Mouse (Mus musculus) forebrain, embryonic 16.5 days (tissue): ENCODE measurements at regions not wholly inside any gene's neighbourhood (a gene's known extent, or its start where the extent isn't known, plus 50 kb on each side); places are given as distances from the start of the nearest gene placed in this dataset.

Experiments used
- ATAC-seq: fragments of 200-750 bp; cut with Nextera tagmentation; 2 replicates; pipeline ENCODE4 v1.8.0; 2017; ENCODE audit warnings: mild to moderate bottlenecking, moderate library complexity
- H3K27ac ChIP-seq: fragments of 300-500 bp; sonication (generic); 2 replicates; pipeline ENCODE4 v1.5.1; 2014; ENCODE audit warnings: low read length, control low read depth
- H3K27me3 ChIP-seq: fragments of 300-500 bp; sonication (generic); replicated peaks from 2 replicates; pipeline ENCODE4 v1.6.1; 2014; ENCODE audit warnings: low read length; ENCODE audit not compliant: control insufficient read depth, insufficient read depth
- H3K36me3 ChIP-seq: fragments of 300-500 bp; sonication (generic); 2 replicates; pipeline ENCODE4 v1.6.1; 2014; ENCODE audit not compliant: control insufficient read depth, insufficient read depth
- H3K4me1 ChIP-seq: fragments of 300-500 bp; sonication (generic); replicated peaks from 2 replicates; pipeline ENCODE4 v1.6.1; 2014; ENCODE audit warnings: low read length; ENCODE audit not compliant: control insufficient read depth, insufficient read depth
- H3K4me2 ChIP-seq: fragments of 300-500 bp; sonication (generic); 2 replicates; pipeline ENCODE4 v1.6.1; 2014; ENCODE audit warnings: mild to moderate bottlenecking, low read length, control low read depth
- H3K4me3 ChIP-seq: fragments of 300-500 bp; sonication (generic); replicated peaks from 2 replicates; pipeline ENCODE4 v1.5.1; 2014; ENCODE audit warnings: mild to moderate bottlenecking, low read length, control low read depth
- H3K9ac ChIP-seq: fragments of 300-500 bp; sonication (generic); replicated peaks from 2 replicates; pipeline ENCODE4 v1.6.1; 2014; ENCODE audit warnings: low read depth, low read length, control low read depth
- H3K9me3 ChIP-seq: fragments of 300-500 bp; sonication (generic); 2 replicates; pipeline ENCODE4 v1.6.1; 2016; ENCODE audit warnings: low read length; ENCODE audit not compliant: control insufficient read depth
- WGBS: fragments of 180-500 bp; shearing (Covaris S2); extraction: QIAGEN DNeasy Blood & Tissue Kit; methylation state at CpG from one replicate; pipeline ENCODE4 v1.1.7; 2014; 5-methylcytosine and 5-hydroxymethylcytosine counted together

DNA sequence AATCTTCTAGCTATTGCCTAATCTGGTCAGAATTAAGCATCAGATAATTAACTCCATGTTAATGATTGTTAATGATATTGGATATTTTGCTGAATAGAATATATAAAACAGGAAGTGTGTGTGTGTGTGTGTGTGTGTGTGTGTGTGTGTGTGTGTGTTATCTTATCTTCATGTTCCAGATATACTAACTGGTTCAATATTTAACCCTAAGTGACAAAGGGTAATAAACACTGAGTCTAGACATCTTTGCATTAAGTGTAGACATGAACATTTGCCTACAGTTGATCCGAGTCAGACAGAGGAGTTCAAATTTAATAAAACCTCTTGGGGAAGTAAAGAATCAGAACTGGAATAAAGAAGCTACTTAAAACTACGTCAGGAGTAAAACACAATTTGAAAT, 161.6 kb downstream of the Fsip2 start:
- no peak overlapping the region for H3K9ac ChIP-seq
- no peak overlapping the region for H3K27ac ChIP-seq
- H3K36me3 ChIP-seq = no peaks in the 10 kb centered on the region
- H3K4me1 ChIP-seq = no peaks in the 10 kb centered on the region
- H3K27me3 ChIP-seq = no peaks in the 10 kb centered on the region
- ATAC-seq = no peak
- no peaks in the 10 kb centered on the region for H3K9me3 ChIP-seq
- H3K4me3 ChIP-seq = no peak overlapping the region
- 85% methylated on average over 2 of the region's 2 CpGs for WGBS
- H3K4me2 ChIP-seq = no peak overlapping the region

DNA sequence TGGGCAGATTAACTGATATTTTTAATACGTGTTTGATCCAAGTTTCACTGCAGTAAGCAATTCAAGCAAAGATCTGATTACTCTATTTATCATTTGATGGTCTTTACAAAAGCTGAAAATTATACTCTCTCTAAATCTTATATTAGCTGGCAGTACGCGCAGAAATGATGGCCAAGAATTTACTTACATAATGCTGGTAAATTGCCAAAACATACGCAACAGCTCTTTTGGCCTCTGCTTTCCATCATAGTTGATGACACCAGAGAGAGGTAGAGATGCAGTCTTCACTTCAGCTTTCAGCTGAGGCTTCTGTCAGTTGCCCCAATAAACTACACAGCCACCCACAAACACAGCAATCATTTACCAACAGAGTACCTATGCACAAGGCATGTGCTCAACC, 182.9 kb downstream of the Fsip2 start:
- Histone ChIP-seq H3K27me3 (no peaks in the 10 kb centered on the region), H3K36me3 (no peaks in the 10 kb centered on the region), H3K4me3 (no peak overlapping the region), H3K9me3 (no peaks in the 10 kb centered on the region), H3K9ac (no peak overlapping the region), H3K4me2 (no peak overlapping the region), H3K27ac (no peak overlapping the region), H3K4me1 (0 out of 2 replicates have a peak, but pooled peaks cover 2% of the 10 kb centered on the region)
- WGBS = 78% methylated on average over 4 of the region's 4 CpGs
- no peak for ATAC-seq

DNA sequence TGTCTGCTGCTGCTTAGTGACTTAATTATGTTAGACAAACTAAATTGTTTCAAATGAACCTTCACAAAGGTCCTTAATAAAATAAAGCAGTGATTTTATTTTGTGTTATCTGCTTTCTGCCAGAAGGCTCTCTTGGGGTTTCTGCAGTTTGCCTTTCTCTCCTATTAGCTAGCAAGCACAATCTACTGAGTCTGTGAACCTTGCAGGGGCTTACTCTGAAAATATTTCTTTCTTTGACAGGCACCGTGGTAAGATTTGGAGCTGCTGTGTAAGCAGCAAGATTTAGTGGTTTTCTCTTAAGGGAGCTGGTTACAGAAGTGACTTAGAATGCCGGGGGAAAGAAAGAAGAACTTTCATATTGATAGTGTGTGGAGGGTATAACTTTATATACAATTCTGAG, 187.3 kb downstream of the Fsip2 start:
- no peaks in the 10 kb centered on the region for H3K27me3 ChIP-seq
- 0 out of 2 replicates have a peak, but pooled peaks cover 2% of the 10 kb centered on the region for H3K4me1 ChIP-seq
- H3K9me3 ChIP-seq = no peaks in the 10 kb centered on the region
- no peak overlapping the region for H3K4me3 ChIP-seq
- no peak overlapping the region for H3K9ac ChIP-seq
- no peak for ATAC-seq
- no peaks in the 10 kb centered on the region for H3K36me3 ChIP-seq
- 53% methylated on average over 2 of the region's 2 CpGs for WGBS
- H3K27ac ChIP-seq = no peak overlapping the region
- H3K4me2 ChIP-seq = no peak overlapping the region

DNA sequence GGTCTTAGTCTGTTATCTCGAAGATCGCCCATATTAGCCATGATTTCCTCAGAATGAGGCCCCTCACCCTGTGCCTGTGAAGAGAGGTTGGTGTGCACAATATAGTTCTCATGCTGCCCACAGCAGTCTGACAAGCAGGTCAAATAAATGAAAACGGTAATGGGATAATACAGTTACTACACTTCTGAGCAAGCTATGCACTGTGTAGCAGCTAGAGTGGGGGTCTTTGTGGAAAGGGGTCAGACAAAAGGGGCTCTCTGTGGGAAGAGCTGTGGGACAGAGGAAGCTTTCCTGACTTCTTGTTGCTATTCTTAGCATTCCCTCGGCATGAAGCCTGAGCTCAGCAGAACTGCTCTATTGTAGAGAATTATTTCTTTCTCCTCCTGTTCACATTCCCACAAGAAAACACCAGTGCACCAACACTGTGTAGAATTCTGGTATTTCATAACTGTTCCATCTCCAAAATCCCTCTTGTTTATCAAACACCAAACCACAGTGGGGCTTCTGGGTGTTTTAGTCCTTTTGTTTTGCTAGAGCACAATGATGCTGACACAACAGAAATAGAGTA, 187.9 kb downstream of the Fsip2 start:
- 0 out of 2 replicates have a peak, but pooled peaks have one; percentile 23 for ATAC-seq
- Histone ChIP-seq H3K4me2 (no peak overlapping the region), H3K27ac (0 out of 2 replicates have a peak overlapping the region, but pooled peaks have one; percentile 3), H3K4me3 (no peak overlapping the region), H3K4me1 (0 out of 2 replicates have a peak, but pooled peaks cover 2% of the 10 kb centered on the region), H3K36me3 (no peaks in the 10 kb centered on the region), H3K9me3 (no peaks in the 10 kb centered on the region), H3K27me3 (no peaks in the 10 kb centered on the region), H3K9ac (no peak overlapping the region)
- 35% methylated on average over 4 of the region's 4 CpGs for WGBS

DNA sequence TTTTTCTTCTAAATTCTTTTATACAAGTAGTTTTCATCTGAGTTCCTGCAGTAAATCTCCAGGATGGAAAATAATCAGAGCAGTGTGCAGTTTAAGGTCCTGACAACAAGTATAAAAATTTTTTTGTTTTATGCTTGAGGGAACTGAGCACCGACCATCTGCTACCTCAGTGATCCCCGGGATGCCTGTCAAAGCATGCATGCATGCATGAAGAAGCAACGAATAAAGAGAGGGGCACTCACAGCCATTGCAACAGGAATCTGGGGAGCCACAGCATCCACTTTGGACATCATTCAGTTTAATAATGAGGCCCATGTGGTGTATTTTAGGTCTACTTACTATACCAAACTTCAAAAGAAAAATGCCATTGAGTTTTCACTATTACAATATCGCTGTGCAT, 222.4 kb downstream of the Fsip2 start:
- Histone ChIP-seq H3K27ac (no peak overlapping the region; the same call in 1 of the 2 replicates), H3K4me1 (no peaks in the 10 kb centered on the region), H3K27me3 (no peaks in the 10 kb centered on the region), H3K36me3 (no peaks in the 10 kb centered on the region), H3K4me2 (no peak overlapping the region), H3K9me3 (no peaks in the 10 kb centered on the region), H3K9ac (no peak overlapping the region), H3K4me3 (no peak overlapping the region)
- WGBS = 21% methylated on average over 4 of the region's 4 CpGs
- ATAC-seq = peak; percentile 80
